Mouse (Mus musculus) embryo, embryonic 9.5 days (tissue): ENCODE data around the gene Mus81.
A peak's percentile ranks its signal among the peaks of the same experiment; 100 is the strongest.

Source experiments
- DNase-seq: peaks from one replicate; pipeline ENCODE4 v3.0.0-alpha.2; 2017; ENCODE audit errors: extremely low spot score

The Mus81 gene

GRCm38 (mm10) chr19:5445747-5446146, 42.5 kb downstream of the Mus81 start:
- no peak for DNase-seq

GRCm38 (mm10) chr19:5444954-5445353, 43.2 kb downstream of the Mus81 start:
- no peak for DNase-seq

- no peak for DNase-seq
These were observed 43.8 kb downstream of the Mus81 start for GRCm38 (mm10) chr19:5444371-5444908.

- DNase-seq: no peak
These were observed 54.3 kb downstream of the Mus81 start for GRCm38 (mm10) chr19:5433951-5434350.

GRCm38 (mm10) chr19:5432992-5433852, 55.0 kb downstream of the Mus81 start:
- peak; percentile 52 for DNase-seq
